Mouse (Mus musculus): ENCODE results near the gene 1700021F05Rik.

The 1700021F05Rik gene

DNA sequence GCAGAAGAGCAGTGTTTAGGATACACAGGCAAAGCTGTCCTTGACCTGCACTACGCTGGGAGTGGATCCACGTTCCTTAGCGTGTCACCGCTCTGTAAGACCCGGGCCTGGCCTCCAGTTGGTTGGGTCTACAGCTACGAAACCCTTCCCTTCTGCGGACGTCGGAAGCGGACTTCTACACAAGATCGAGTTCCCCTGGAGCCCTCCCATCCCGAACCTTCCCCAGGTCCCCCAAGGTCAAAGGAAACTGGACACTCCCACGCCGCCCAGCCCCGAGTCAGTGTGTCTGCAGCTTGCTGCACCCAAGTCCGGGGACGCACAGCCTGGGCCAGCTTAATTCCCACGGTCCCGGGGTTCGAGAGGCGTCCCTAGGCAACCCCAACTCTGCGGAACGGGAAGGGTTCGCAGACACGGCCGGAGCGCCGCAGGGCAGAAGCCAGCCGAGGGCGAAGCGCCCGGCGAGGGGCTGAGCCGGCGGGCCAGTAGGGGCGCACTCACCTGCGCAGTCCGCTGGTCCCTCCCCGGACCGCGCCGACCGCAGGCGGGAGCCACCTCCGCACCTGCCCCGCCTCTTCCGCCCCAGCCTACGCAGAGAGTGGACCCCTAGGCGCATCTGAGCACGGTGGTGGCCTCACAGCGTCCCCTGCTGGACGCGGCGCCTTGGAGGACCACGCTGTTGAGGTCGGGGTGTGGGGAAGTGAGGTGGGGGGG is at the start of gene 1700021F05Rik:
Gene 1700021F05Rik, minus strand, starts transcription at position 553 of the 711 bp plus-strand sequence.
- DNase-seq = peak; percentile 96

DNA sequence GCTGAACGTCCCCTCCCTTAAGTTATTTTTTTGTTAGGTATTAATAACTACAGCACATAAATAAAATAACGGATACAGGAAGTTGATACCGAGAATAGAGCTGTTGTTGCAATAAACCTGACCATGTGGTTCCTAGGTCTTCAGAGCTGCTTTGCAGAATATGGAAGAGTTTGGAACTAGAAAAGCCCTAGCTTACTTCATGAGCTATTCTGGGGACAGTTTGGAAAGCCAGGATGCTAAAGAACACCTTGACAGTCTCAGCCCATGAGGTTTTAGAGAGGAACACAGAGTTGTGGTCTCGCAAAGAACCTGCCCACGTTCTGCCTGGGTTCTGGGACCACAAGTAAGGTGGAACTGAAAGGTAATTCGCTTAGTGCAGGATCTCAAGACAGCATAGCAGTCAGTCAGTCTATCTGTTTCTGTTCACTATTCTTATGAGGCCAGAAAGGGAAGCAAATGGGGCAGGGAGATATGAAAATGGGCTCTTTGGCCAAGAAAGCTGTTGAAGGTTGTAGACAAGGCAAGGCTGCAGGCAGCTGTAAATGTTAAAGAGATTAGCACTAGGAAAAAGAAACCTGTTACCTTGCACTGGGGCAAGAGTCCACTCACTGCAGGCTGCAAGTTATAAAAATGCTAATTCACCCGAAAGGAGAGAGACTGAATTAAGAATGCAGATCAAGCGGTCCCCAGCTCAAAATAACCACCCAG is 47.8 kb upstream of the 1700021F05Rik start:
- DNase-seq = no peak

DNA sequence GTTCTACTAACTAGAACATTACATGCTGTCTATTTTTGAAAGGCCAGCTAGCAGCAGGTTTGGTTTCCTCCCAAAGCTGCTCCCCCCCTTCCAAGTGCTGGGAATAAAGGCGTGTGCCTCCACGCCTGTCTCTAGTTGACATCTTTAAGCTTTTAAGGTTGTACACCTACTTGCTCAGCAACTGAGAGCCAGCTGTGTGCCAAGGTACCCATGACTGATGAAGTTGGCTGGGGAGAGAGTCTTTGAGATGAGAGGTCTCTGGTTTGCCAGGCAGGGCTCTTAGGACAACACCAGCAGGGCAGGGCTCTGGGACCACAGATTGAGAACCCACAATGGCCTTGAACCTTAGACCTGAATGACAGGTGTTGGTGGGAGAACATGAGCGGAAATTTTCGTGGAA is 43.7 kb upstream of the 1700021F05Rik start:
- no peak for DNase-seq

DNA sequence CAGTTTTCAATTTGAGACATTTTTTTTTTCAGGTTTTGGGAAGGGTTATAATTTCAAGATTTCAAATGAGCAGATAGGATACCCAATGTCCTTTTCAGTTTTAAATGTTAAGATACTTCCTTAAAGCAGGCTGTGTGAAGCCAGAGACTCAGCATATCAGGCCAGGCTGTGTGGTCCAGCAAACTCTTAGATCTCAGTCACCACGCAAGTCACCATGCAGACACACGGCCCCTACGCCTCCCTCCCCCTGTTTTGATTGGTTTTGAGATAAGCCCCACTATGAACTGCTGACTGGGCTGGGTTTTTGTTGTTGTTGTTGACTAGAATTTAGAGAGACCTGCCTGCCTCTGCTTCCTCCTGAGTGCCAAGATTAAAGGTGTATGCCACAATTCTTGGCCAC is 40.5 kb upstream of the 1700021F05Rik start:
- no peak for DNase-seq

DNA sequence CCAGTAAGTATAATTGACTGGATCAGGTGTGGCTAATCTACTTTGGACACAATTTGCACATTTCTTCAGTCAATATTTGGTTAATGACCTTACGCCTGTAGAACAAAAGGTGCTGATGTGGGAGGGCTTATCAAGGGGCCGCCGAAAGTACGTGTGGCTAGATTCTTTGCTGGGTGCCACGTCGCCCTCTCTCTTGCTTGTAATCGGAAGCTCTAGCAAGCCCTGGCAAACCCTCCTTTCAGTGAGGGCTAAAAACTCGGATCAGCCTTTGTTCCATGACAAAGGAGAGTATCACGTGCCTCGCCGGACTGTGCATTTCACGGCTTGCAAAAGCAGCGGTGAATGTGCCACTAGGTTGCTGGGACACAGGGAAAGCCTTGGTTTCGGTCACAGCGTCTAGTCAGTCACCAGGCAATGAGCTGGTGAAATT is 39.9 kb upstream of the 1700021F05Rik start:
- no peak for DNase-seq

DNA sequence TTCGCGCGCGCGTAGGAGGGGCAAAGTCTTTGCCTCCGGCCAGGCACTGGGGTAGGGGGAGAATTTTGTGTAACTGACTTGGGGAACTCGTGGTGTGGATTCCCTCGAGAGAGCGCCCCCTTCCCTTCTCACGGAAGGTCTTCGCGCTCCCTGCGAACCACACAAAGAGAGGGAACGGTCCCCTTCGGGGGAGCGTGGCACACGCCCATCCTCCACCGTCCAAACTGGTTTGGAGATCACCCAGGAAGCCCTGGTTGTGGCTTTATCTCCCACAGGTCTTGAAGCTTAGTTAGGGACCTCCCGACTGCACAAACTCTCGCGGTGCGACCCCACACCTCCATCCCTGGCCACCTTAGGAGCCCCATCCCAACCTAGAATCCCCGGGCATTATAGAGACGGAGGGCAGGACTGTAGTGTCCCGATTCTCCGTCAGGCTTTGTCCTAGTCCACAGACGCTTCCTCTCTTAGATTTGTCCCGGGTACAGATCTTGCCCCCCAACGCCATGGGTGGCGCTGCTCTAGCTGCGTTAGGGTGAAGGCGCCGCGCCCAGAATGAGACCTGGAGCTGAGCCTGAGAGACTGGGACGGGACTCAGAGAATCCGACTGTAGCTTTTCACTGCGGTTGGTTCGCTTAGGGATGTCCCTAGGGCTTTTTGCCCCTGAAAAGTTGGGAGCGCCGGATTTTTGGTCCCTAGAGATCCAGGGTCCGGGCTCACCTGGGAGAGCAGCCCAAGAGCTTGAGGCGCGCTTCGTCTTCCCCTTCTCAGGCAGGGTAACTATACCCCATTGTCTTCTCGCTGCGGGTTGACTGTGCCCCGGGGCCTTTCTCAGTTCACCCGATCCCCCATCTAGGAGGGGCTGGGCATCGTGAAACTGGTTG is 38.8 kb upstream of the 1700021F05Rik start:
- DNase-seq = no peak

DNA sequence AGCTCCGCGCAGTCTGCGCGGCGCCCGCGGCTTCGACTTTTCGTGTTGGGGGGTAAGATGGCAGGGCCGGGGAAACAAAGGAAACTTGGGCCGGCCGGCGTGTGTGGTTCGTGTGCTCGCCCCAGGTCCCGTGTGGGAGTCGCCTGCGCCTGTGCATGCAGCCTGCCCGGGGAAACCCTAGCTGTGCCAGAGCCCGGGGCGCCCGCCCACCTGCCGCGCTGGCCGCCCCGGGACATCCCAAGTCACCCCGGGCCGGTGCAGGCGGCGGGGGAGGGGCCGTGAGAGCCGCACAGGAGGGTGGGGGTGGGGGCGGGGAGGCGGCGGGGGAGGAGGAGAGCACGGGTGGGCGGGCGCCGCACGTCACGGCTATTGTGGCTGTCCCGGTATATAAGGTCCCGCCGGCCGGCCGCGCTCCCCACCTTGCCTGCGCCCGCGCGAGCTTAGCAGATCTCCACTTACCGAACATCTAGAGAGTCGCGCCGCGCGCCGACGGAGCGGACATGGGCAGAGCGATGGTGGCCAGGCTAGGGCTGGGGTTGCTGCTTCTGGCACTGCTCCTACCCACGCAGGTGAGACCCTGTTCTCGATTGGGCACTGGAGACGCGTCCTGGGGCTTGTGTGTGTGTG is 38.1 kb upstream of the 1700021F05Rik start:
- DNase-seq = no peak

DNA sequence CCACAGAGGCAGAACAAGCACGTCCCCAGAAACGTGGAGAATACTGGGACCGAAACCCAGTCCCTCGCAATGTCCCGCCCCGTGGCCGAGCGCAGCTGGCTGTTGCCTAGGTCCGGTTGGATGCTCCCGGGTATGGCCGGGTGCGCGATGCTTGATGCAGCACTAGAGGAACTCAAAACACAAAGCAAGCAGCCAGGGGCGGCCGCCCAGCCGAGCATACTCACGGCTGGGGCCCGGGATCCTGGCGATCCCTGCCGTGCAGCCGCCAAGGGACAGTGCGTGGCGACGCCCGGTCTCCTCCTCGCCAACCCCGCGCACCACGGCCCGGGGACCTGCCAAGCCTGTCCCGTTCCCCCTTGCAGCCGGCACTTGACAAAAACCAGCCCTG is 37.6 kb upstream of the 1700021F05Rik start:
- DNase-seq = no peak

DNA sequence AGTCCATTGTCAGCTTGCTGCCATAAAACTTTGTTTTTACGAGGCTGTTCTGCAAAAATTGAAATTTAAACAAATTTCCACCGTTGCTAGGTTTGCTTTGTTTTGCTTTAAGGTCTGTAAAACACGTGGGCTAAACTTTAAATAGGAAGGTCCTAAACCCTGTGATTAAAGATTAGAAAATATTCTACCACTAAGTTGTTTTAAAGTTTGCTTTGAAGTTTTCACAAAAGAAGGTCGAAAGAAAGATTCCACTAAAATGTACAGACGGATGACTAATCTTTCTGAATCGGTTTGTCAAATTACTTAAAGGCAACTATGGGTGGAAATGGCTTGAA is 37.2 kb upstream of the 1700021F05Rik start, which contains the start of gene Cd24a:
Gene Cd24a, plus strand, starts transcription at position 288 of the 335 bp plus-strand sequence.
- no peak for DNase-seq

DNA sequence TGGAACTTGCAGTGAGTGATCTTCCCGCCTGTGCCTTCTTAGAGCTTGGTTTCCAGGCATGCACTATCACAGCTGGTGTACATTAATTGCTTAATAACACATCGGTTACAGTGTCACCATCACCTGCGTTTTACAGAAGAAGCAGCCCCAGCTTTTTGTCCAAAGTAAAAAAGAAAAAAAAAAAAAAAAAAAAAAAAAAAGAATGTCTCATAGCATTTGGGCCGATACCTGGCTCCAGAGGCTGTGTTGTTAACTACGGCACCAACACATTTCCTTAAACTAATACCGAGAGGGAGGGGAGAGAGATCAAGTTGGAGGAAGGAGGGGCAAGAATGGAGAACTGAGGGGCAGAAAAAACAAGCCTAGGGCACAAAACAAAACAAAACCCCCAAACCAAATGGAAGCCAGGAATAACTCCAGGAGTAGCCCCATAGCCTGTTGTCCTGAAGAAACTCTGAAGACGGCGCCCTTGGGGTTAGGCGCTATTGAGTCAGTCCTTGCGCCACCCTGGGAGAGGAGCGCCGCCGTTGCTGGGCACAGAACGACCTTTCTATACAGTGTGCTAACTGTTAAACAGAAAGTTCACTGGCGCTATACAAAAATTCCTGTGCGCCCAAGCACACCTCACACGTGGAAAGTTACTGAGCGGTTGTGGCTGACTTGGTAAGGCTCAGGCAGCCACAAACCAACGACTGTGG is 36.7 kb upstream of the 1700021F05Rik start:
- DNase-seq = no peak

DNA sequence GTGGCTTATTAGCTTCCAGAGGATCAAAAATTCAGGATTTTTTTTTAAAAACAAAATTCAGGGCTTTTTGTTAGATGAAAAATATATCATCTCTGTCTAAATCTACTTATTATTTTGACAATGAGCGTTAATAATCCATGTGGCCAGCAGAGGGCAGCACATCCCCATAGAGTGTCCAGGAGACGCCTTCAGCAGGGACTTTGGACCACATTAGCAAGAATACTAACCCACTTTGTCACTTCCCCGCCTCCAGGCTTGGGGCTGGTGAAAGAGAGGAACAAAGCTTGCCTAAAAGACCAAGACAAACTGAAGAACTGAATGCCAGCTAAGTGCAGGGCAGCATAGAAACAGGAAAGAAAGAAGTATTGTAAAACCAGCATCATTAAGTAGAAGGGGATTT is 34.2 kb upstream of the 1700021F05Rik start:
- DNase-seq = peak; percentile 47

DNA sequence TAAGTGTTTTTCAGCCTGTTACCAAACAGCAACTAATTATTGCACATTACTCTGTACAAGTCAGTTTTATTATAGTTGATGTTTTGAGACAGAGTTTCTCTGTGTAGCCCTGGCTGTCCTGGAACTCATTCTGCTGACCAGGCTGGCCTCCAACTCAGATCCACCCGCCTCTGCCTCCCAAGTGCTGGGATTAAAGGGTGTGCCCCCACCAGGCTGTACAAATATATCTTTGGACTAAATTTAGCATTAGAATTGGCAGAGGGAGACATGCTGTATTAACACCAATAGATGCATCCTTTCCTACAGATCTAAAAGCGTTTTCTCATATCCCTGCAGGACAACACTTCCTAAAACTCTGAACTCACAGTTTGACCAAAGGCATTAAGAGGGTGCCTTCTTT is 33.6 kb upstream of the 1700021F05Rik start:
- DNase-seq = no peak

DNA sequence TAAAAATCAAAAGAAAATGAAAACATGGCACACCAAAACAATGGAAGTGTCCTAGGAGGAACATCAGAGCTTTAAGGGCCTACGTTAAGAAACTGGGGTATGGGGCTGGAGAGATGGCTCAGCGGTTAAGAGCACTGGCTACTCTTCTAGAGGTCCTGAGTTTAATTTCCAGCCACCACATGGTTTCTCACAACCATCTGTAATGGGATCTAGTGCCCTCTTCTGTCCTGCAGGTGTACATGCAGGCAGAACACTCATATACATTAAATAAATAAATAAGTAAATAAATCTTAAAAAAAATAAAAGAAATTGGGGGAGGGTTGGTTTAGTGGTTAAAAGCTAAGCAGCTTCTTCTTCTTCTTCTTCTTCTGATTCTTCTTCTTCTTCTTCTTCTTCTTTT is 20.5 kb upstream of the 1700021F05Rik start:
- no peak for DNase-seq

DNA sequence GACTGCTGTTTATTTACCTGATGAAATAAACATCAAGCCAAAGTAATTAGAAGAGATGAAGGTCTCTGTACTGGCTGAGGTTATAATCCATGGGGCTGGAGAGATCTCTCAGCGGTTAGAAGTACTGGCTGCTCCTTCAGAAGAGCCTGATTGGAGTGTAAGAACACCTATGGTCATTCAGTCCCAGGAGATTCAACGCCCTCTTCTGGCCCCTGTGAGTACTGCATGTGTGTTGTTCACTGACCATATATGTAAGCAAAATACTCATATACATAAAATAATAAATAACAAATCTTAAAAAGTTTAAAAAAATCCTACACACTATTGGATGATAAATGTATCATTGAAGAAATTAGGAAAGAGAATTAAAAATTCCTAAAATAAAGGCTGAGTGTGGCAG is 20.0 kb upstream of the 1700021F05Rik start:
- DNase-seq = no peak

DNA sequence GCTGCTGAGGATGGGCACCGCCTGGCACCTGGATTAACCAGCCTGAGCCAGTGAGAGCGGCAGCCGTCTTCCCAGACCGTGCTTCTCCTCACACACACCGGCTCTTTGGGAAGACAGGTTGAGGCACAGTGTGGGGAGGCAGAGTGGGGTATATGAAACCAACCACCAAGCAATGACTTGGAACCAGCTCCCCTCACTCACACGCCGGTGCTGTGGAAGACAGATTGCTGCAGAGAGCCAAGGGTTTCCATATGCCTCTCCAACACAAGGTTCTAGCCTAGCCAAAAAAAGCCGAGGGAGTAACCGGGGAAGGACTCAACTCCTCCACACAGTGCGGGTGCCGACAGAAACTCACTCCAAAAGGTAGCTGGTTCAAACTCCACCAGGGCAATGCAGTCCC is 18.5 kb upstream of the 1700021F05Rik start:
- DNase-seq = no peak

DNA sequence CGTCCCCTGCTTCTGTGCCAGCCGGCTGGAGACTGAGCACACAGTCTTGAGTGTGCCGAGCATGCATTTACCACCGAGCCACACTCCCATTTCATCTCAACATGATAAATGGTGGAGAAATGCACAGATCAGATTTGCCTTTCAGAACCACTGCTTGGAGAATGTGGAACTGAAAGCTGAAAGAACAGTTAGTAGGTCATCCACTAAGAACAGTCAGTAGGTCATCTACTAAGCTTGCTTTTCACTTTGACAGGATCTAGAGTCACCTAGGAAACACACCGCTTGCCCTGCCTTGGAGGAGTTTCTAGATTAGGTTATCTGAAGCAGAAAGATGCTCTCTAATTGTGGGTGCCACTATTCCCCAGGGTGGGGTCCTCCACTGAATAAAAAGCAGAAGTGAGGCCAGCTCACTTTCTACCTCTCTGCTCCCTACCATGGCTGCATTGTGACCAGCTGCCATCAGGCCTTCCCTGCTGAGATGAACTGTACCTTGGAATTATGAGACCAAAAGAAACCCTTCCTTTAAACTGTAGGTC is 16.9 kb upstream of the 1700021F05Rik start:
- DNase-seq = no peak

DNA sequence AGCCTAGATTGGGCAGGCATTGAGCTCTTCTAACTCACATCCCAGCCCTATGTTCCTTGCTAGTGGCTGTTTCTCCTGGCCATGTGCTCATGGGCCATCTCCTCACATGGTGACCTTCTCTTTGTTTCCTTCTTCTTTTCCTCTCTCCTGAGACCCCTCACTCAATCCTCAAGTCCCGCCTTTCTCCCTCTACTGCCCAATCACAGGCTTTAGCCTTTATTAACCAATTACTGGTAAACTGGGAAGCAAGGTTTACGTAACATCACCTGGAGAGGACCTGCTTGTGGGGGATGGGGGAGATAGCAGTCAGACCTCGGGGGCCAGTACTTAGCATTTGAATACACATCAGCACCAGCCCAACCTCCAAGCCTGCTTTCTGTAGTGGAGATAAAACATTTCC is 10.6 kb upstream of the 1700021F05Rik start:
- no peak for DNase-seq

DNA sequence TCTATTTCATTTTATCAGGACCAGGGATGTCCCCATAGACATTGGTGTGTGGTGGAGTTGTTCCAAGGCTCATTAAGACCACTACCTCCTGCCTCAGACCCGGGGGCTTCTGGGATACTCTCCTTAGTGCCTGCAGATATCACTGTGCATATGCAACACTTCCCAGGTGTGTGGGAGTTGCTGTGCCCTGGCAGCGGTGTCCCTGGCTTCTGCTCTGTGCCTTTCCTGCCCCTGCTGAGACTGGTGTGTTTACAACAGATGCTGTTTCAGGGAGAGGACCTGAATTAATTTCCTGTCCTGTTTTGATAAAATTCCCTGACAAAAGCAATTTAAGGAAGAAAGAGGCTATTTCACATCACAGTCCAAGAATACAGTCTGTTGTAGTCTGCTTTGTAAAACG is 10.1 kb upstream of the 1700021F05Rik start:
- DNase-seq = no peak

DNA sequence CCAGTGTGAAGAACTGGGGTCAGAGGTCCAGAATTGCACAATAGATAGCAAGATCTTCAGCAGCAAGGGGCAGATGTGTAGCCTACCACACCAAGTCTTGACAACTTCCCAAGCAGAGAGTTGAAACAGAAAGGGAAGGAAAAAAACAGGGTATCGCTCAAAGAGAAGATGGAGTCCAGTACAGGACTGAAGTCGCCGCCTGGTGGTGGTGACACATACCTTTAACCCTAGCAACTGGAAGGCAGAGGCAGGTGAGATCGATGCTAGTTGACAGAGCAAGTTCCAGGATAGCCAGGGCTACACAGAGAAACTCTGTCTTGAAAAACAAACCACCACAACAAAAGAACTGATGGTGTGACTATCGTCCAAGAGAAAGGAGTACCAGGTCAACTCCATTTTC is 8.6 kb upstream of the 1700021F05Rik start:
- no peak for DNase-seq

DNA sequence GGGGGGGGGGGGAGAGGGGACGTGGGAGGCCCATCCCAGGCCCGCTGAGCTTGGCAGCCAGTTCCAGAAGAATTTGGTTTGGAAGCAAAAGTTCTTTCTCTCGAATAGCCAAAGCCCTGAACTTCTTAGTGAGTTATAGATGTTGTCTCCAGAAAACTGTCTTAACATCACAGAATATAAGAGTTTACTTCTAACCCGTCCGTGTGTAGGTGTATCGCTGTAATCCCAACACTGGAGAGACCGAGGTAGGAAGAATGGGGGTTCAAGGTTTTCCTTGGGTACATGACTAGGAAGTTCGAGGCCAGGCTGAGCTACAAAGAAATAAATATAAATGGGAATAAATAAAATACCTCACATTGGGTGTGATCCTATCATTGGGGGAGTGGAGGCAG is 355 bp upstream of the 1700021F05Rik start:
- DNase-seq = no peak

DNA sequence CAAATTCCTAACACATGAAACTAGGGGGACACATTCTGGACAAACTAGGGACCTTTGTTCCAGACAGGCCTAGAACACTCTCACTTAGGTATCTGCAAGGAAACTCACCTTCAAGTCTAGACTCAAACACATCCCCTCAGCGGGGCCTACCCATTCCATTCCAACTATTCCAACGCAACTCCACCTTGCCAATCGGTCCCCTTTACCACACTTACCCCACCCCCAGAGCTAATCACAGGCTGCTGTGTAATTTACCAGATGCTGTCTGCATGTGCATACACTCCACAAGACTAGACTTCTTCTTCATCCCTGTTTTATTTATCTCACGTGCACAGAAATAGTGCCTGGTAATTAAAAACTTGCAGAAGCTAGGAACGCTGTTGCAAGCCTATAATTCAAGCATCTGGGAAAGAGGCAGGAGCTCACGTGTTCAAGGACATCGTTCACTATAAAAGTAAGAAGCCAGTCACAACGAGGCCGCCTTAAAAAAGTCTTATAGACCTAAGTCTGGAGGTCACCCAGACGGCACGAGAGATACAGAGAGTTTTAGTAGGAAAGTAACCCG is 966 bp downstream of the 1700021F05Rik start:
- DNase-seq = no peak

DNA sequence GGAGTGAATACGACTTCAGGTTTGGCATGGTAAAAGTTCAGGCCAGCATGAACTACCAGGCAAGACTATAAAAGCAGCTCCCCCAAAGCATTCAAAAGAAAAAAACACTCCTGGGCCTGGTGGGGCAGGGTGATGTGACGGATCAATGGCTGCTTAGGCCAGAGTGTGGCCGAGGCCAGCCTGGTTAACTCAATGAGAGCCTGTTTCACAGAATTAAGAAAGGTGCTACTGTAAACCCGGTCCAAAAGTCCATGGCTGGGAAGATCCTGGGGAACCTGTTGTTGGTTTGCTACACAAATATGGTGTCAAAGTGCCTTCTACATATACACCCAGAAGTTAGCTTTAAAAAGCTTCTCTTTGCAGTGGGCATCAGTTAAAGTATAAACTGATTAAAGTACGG is 2.0 kb downstream of the 1700021F05Rik start:
- DNase-seq = no peak
